Mouse (Mus musculus) heart, adult 11 months (tissue): ENCODE measurements around the gene Slc6a4.

Experiments
- DNase-seq: peaks from one replicate; pipeline ENCODE4 v3.0.0; 2022

Slc6a4 gene

DNA sequence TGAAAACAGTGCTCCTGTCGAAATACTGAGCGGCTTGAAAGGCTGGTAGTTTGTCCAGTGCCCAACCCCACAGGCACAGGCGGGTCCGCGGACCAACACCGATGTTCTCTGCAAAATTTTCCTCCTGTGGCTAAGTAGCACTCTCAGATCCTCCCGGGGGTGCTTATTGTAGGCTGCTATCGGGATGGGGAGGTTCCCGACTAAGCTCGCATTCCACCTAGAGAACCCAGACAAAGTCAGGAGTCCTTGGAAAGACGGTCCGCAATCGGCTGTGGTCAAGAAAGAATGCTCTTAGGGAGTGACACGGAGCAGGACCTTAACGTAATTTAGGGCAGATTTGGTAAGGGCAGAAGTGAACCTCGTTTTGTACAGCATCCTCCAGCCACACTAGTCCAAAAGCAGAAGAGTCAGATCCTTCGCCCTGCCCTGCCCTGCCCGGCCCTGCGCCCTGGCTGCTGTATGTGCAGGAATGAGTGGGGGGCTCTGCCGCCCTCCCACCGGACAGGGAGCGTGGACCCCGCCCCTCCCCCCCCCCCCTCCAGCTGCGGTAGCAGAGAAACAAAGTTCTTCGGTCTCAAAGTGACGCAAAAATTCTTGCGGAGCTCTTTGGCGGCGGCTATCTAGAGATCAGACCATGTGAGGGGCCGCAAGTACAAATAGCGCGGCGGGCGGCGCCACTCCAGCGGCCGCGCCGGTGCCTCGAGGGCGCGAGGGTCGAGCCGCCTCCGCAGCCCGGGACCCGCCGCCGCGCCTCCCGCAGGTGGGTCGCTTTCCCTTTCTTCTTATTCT is at the start of gene Slc6a4:
Gene Slc6a4, plus strand, starts transcription at position 688 of the 789 bp plus-strand sequence.
- peak; percentile 86 for DNase-seq

DNA sequence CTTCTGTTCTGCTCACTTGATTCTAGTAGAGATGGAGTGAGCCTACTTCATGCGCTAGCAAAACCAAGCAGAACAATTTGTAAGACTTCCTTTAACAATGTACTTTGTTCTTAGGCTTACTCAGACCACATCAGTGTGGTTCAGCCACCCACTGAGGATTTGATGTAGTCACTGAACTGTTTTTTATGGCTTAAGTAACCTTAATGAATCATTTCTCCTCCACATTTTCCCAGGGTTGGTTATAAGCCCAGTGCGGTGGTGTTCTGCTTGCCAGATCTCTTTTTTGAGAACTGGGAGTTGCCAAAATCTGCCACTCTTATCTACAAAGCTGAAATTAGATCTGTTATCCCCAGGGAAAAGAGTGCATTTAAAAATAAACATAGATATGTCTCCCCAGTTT is 44.9 kb upstream of the Slc6a4 start:
- DNase-seq, result peak; percentile 88

DNA sequence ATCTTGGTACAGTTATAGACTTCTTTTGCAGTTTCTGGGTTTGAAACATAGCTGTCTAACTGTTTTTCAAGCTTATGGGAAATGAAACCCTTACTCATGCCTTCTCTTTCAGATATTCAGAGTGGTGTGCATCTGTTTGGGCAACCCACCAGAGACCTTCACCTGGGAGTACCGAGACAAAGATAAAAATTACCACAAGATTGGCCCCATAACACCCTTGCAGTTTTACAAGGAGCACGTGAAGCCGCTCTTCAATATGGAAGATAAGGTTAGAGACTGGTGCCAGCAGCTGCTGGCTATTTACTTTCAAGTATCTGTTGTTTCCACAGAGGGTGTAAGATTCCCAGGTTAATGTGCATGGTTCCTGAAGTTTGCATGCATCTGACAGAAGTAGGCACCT is 32.7 kb upstream of the Slc6a4 start:
- DNase-seq, result no peak

DNA sequence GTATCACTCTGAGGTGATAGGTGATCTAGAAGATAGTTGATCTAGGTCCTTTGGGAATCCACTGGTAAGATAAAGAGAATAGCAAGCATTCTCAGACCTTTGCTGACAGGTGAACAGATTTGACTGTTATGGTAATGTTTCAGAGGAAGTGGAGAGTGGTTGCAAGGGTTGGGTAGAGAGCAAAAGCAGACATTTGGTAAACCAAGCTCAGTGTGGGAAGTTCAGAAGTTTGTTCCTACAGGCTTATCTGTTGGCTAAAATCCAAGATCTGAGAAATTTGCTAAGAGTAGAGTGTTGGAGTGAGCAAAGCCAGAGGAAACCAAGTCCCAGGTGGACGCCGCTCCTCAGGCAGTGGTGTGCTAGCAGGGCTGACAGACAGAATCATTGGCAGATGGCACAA is 28.1 kb upstream of the Slc6a4 start:
- no peak for DNase-seq

DNA sequence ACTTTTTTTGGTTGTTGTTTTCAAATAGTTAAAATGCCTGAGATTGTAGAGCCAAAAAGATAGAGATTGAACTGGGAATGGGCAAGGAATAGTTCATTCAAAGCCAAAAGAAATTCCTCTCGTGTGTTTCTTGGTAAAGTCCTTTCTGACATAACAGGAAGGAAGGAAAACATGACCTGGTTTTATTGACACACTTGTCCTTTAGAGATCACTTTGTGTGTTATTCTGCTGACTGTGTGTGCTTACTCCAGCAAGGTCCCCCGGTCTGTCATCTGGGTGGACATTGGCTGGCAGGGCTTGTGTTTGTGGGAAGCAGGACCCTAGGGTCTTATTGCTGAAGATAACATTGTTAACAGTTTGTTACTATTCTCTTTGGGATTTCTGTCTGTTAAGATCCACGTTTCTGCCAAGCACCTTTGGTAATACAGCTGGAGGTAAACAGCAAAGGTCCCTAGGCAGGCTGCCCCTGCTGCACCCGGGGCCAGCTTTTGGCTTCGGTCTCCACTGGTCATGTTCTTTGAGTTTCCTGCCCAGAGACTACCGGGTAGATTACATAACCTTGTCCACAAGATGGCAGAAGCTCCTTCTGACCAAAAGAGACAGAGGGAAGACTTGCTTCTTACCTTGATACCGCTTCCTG is 23.6 kb upstream of the Slc6a4 start:
- peak; percentile 89 for DNase-seq

DNA sequence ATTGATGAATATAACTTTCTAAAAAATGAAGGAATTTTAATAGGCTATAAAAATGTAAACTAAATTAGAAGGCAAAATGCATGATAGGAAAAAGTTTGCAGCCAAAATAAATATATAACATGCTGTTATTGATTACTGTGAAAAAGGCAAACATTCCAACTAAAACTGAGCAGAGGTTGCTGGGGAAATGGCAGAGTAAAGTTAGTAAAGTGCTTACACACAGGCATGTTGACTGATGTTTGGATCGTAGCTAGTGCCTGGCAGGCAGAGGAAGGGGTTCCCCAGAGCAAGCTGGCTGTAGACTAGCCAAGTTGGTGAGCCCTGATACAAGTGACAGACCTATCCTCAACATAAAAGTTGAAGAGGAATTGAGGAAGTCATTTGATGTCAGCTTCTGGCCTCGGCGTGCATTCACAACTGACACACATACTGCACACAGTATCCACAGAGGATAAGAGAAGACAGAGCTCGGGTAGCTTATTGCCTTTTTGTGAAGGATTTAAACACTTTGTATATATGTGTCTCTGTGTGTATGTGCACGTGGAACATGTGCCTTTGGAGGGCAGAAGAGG is 16.7 kb upstream of the Slc6a4 start:
- no peak for DNase-seq

DNA sequence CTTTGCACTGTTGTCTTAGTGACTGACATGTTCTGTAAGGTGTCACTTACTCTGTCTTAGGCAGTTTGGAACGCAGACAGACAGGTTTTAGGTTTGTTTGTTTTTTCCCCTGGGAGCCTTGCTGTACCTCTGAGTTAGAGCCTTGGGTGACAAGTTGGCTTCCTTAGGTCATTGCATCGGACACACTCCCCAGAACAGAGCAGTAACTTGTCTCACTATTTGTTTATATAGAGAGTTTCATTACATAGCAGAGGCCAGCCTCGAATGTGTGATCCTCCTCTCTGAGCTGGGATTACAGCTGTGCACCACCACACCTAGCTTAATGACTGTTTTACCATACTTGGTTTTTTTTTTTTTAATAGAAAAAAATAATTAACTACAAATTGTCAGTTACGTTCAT is 16.0 kb upstream of the Slc6a4 start:
- DNase-seq, result no peak

DNA sequence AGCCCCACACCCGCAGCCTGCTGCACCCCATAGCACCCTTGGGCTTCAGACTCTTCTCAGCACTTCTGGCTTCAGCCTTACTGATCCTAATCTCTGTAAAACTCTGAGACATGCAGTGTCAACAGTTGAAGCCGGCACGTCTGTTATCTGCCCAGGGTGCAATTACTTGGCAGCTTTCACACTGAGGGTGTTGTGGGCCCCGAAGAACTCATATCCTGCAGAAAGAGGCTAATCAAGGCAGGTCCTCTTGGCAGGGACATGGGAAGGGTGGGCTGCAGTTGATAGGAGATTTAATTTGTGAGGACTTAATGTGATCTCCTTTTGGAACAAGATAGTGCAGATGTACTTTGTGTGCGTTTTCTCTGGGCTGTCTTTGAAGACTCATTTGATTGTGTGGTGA is 14.8 kb upstream of the Slc6a4 start:
- no peak for DNase-seq

DNA sequence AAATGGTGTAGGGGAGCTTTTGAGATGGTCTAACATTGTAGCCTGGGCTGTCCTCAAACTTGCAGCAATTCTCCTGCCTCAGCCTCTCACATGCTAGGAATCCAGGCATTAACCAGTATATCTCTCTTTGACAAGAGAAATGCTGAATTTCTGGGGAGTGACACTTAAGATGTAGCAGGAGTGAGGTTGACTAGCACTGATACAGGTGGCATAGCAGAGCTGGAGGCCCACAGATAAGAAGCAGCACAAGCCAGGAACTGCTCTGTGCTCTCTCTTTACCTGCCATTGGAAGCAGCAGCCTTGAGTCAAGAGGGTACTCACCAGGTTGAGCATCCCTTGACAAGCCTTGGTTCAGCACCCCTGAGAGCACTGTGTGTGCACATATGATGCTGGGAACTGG is 14.2 kb upstream of the Slc6a4 start:
- DNase-seq, result no peak

DNA sequence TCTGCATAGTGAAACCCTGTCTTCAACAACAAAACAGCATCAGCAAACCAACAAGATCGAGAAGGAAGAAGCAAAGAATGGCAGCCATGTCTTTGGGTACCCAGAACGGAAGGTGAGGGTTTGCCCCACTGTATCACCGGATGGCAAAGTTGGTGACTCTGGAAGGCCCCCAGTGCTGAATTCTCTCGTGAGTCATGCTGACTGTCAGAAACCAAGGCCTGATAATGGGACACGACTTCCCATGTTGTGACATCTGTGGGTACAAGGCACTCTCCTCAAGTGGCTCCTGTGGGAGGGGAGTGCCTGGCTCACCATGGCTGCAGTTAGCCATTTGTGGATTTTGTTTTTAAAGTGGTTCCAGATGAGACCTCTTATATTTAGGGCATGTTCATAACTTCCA is 7.6 kb upstream of the Slc6a4 start:
- DNase-seq, result no peak

DNA sequence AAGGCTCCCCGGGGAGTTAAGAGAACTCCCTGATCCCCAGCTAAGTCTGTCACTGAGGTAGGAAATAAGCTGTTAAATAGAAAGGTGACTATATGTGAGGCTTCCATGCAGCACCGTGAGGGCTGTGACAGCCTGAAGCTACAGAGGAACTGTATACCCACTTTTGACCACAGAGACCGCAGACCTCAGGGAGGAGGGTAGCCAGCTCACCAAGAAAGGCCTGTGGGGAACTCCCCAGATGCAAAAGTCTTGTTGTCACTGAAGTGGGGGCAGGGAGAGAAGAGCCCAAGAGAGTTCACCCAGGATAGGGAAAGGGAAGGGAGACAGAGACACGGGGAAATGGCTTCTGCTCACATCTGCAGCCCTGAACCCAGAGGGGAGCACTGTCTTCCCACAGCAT is 5.5 kb upstream of the Slc6a4 start:
- DNase-seq, result peak; percentile 86

DNA sequence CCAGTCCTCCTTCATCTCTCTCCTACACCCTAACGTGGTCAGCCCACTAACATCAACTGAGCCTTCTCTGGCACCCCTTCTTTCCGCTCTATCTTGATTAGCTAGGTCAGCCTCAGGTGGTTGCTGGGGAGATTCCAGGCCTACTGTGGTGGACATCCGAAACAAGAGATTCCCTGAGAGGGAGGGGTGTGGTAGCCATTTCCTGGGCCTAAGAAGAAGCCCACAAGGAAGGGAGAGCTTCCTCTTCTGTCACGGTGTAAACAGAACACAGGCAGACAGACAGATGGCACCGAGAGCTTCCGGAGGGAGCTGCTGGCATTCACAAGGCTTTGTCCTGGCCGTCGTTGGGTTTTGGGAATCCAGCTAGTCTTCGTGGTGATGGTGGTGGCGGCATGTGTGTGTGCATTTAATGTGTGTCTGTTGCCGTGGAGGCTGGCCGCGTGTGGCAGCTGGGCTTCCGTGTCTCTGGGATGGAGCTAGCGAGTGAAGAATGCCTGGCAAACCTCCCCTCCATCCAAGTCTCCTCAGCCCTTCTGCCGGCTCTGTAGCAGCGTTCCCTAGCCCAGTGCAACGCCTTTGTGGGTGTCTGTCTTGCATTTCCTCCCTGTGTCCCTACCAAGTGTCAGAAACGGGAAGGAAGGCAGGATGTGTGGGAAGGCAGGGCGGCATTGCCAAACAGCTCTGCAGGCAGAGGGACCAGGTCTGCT is 2.3 kb upstream of the Slc6a4 start:
- peak; percentile 87 for DNase-seq

DNA sequence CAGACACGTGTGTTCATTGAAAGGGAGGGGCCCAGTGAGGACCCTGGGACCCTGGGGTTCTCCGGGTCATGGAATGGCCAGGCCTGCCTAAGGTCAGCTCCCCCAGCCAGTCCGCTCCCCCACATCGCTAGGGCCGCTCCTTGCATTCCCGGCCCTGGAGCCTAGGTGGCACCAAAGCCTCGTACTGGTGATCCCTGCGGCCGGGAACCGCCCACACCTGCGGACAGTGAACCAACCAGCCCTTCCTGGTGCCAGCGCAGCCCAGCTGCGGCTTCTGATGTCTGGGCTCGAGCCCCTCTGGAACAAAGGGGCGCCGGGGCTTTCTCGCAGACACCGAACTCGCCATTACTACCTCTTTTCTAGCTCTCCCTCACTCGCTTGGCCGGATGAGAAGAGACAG is 1.1 kb upstream of the Slc6a4 start:
- peak; percentile 96 for DNase-seq

DNA sequence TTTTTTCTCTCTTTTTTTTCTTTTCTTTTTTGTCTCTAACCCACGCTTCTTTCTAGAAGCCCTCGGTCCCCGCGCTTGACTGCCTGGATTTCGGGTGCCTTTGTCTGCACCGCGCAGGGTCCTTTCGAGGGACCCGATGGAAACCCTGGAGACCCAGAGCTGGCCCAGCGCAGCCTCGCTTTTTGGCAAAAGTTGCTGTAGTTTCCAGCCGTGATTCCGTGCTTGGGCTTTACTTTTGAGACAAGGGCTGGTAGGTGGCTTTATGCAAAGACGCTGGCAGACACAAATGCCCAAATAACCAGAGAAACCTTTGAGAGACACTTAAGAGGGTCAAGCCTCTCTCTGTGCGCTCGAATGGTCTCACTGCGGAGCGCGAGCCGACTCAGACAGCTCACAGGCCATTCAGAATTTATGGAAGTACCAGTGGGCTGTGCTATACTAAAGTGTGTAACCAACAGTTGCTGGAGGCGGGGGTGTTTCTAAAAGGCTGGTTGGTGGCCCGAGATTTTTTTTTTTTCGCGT is 363 bp downstream of the Slc6a4 start:
- no peak for DNase-seq

DNA sequence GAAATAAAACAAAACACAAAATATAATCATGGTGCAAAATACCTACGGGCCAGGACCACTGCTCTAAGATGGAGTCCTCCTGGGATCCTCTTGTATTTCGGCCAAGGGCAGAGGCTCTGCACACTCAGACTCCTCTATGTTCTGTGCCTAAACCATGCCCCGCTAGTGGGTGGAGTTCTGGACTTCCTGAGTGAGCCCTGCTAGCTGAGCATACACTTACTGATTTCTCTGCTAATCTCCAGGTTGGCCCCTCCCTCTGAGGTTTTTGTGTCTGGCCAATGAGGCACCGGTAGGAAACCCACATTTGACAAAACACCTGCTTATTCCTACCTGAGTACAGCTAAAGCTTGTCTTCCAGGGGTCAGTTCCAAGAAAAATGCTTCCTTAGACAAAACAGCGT is 2.3 kb downstream of the Slc6a4 start:
- no peak for DNase-seq

DNA sequence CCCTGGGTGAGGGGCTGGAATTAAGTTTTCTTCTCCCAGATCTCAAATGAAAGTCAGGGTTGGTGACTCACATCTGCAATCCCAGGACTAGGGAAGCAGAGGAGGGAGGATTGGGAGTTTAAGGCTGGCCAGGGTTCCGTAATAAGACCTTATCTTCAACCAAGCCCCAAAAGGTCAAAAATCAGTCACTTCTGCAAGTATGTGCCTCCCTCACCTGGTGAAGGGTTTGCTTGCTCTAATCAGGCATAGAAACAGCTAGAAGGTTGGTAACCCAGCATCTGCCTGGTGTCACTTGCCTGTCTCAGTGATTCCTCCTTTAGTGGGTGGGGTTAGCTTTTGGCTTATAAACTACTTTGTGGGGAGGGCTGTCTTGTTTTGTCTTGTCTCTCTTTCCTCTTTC is 4.0 kb downstream of the Slc6a4 start:
- DNase-seq, result no peak

DNA sequence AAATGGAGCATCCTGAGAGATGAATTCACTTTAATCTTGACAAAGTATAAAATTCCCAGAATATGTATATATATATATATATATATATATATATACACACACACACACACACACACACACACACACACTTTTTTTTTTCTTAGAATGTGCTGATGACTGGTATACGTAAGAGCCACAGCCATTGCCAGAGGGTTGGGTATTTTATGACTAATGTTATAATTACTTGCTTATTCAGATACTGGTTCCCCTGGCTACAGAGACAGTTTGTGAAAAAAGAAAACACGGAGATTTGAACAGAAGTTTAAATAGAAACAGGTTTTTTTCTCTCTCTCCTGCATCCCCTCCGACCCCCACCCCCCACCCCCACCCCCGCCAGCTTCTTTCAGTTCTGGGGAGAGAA is 7.5 kb downstream of the Slc6a4 start:
- no peak for DNase-seq

DNA sequence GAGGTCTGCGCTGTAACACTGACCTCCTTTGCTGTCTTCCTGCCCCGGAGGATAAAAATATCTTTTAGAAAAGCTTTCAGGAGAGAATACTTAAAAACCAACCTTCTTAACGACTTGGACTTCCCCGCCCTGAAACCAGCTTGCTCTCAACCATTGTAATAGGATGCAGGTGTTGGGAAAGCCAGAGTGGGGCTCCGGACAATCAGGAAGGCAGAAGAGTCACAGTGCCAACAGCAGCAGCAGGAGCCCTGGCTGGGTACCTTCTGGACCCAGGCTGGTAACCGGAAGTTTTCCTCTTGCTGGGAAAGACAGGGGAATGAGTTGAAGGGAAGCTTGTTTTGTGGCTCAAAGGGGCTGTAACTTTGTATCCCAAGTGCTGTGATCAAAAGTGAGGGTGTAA is 8.2 kb downstream of the Slc6a4 start:
- no peak for DNase-seq

DNA sequence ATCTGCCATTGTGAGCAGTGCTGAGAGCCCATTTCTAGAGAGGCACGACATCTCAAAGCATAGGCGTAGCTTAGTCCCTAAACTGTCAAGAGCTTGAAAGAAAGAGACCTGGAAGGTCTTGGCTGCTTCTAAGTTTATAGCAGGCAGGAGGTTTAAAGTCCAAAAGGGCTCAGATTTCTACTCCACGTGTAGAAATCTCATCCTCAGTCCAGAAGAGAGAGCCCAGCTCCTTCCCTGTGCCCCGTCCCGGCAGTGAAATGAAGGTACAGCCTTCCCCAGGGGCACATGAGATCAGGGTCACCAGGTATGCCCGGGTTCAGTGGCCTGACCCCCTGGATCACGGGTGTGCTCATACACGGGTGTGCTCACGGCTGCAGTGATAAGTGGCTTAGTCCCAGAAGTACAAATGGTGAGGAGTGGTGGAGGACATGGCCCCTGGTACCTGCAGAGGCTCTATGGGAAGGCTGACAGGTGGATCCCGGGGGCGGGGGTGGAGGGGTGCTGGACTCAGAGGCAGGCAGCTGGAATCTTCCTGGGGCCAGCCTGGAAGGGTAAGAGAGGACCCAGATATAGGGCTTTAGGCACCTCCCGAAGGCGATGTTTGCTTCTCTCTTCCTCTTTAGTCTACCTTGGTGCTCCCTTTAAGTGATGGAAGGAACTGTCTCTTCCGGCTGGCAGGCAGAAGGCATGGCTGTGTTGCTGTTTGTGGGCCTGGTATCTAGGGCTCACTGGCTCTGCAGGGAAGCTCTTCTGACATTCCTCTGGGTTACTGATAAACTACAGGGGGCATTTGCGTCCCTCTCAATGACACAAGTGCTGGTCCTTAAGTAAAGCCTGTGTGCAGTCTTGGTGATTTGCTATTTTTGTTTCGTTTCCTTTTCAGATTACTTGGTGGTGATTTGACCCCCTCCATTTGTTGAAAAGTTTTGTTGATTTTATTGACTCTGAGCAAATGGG is 10.9 kb downstream of the Slc6a4 start:
- no peak for DNase-seq

DNA sequence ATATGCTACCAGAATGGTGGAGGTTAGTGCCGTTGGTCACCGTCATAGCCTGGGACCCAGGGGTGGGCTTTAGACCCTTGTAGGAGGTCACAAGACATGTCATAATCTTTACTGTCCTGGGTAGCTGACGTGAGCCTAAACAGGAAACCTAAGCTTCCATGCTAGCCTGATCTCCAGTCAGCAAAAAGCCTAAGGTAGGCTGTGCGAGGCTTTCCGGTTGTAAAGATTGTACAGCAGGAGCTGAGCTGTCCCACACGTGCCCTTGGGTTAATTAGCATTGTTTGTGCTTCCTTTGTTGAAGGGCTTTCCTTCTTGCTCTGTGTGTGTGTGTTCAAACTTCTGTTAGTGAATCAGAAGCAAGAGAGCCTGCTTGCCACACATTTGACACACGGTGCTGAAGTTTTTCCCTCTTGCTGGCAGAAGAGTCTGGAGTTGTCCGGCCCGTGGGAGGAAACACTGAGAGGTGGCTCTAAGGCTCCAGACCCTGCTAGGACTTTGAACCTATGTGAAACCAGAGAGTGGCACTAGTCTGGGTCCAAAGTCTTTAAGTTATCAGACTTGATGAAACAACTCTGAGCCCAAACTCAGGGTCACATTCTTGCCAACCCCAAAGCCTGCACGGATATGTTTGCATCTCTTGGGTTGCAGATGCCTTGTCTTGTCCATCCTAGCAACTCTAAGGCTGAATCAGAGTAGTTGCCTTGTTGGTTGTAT is 12.5 kb downstream of the Slc6a4 start:
- no peak for DNase-seq

DNA sequence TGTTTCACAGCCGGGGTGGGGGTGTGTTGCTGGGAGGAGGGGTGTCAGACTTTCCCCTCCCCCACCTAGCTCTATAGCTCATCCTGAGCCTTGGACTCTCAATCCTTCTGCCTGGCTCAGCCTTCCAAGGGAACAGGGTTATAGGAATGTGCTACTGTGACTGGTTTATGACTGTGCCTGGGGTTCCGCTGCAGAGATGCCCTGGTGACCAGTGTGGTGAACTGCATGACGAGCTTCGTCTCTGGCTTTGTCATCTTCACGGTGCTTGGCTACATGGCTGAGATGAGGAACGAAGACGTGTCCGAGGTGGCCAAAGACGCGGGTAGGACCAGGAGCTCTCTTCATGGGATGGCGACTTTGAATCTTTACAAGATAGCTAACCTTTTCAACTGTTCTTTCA is 19.6 kb downstream of the Slc6a4 start:
- no peak for DNase-seq

DNA sequence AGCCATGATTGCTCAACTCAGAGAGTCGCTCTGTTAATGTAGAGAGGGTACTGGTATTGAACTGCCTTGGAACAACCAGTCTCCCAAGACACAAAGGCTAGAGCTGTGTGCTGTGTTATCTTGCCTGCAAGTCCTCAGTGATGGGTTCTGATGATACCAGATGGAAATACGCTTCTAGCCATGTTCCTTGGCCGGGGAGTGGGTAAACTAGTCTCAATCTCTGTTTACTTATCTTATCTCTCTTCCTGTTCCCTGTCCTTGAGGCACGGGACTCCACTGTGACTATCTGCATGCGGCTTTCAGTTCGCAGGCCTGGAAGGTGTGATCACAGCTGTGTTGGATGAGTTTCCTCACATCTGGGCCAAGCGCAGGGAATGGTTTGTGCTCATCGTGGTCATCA is 21.1 kb downstream of the Slc6a4 start:
- DNase-seq, result no peak
